Mouse (Mus musculus): ENCODE results near the gene Snx8.
"Not testable (repeated sequence)": the region's sequence is repeated elsewhere in the genome, so short reads cannot be mapped to it uniquely, and the experiment has no call there.

Gene Snx8

DNA sequence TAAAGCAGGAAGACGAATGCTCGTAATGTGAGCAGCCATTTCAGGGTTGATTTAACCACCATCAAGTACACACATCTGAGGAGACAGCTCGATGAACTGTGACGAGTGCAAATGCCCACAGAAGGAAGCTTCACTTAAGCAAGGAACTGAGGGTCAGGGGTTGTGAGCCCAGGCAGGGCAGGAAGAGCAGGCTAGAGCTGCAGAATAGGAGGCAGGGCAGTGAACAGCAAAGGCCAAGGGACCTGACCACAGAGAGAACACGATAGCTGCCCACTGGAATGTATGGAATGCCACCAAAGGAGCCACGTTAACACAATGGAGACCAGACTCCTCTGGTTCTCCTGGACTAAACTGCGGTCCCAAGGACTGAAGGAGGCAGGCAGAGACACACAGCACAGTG lies 5.5 kb downstream of the Snx8 start:
- no peak for DNase-seq (ENCODE audit: low read depth)

DNA sequence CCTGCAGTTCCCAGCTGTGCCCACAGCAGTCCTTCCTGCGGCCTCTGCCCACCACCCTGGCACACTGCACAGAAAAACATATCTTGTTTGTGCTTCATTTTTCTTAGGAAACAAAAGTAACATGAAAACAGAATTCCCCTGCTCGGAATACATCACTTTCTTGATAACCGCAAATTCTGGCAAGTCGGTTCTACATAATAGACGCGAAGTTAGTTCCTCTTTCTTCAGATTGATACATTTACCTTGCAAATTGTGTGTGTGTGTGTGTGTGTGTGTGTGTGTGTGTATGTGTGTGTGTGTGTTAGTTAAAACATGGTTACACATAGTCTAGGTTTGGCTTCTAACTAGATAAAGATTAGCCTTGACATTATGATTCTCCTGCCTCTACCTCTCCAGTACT lies 6.4 kb downstream of the Snx8 start:
- DNase-seq (ENCODE audit: low read depth): no peak

DNA sequence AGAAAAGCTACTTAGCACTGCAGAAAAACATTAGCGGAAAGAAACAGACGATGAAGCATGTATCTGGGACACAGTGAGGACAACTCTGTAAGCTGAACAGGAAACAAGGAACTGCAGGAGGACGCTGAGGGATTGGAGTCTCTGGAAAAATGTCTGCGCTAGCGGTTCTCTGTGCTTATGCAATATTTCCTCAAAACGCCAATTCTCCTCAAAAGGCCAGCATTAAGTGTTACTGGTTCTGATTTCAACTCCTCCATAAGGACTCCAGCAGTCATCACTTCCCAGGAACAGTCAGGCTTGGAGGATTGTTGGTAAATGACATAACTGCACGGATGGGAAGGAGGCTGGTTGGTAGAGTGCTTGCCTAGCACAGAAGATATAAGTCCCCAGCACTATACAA lies 7.9 kb downstream of the Snx8 start:
- DNase-seq (ENCODE audit: low read depth): no peak

DNA sequence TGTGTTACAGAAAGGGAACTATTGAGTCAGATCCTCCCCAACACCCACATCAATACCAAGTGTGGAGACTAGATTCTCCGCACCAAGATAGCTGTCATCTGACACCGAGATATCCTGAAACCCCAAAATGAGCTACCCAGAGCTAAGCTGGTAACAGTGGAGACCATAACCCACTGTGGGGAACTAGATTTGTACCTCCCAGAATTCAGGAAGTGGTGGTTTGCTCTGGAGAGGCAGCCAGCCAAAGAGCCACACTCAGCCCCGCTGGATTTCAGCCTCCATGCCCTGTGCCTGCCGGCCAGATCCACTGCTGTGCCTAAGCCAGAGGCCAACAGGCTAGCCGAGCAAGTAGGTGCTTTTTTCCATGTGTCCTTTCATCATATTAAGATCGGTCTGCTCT lies 9.8 kb downstream of the Snx8 start:
- no peak for DNase-seq (ENCODE audit: low read depth)

DNA sequence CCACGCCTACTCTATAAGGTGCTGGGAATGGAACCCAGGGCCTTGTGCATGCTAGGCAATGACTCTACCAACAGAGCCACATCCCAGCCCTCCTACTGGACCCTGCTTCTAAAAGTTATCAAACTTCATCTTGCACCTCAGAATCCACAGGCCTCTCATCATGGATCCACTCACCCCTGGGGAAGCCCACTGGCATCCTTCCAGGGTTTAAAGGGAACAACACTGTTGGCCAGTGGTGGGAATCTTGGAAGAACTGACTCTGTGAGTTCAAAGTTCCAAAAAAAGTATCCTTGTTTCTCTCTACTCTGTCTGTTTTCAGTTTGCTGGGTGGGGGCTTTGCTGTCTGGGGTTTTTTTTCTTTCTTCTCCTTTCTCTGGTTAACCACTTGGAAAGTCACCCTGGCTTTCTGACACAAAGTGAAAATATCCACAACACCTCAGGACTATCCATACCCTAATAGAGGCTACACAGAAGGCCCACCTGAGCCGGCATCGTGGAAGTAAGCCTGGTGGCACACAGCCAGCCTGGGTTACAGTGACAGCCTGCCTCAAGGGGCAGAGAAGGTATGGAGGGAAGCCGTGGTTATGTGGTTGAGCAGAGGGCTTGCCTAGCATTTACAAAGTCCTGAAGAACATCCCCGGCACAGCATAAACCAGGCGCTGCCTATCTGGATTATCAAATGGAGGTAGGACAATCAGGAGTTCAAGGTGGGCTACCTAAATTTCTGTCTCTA lies 10.8 kb downstream of the Snx8 start:
- DNase-seq (ENCODE audit: low read depth): no peak

DNA sequence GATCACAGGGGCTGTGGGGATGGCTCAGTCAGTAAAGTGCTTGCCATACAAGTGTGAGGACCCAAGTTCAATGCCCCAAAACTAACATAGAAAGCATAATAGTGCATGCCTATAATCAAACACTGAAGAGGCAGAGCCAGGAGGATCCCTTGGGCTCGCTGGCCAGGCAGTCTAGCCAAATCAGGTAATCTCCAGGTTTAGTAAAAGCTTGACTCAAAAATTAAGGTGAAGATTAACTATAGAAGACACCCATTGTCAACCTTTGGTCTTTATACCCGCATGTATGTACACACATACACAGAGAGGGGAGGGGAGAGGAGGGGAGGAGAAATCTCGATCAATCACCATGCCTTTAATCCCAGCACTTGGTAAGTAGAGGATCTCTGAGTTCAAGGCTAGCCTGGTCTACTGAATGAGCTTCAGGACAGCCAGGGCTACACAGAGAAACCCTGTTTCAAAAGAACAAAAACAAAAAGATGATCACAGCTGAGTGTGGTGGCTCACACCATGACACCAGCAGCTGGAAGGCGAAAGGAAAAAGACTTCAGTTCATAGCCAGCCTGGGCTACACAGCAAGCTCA lies 13.7 kb downstream of the Snx8 start:
- no peak for DNase-seq (ENCODE audit: low read depth)

DNA sequence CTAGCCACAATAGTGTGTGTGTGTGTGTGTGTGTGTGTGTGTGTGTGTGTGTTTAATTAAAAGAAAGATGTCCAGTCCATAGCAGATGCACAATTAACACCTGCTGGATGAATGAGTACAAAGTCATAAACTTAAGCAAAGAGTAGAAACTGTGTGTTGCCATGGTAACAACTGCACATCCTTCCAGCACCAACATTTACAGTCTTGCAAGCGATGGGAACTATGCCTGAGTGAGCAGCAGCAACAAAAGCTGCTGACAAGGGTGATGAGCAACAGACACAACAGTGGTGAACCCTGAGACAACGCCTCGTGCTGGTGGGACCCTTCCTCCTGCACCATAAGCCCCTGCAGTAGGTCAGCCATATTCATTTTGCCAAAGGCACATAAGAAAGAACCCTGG lies 14.8 kb downstream of the Snx8 start:
- DNase-seq (ENCODE audit: low read depth): no peak

DNA sequence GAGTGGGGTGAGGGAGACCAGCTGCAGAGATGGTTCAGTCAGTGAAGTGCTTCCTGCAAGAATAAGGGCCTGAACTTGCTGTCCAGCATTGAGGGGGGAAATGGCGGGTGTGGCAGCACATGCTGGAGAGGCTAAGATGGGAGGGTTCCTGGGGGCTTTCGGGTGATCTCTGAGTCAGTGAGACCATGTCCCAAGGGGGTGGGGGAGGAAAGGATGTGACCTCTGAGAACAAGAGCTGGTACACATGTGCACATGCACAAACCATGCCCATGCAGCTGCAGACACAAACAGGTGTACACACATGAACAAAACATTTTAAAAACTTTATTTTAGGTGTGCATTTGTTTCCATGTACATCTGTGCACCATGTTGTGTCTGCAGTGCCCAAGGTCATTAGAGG lies 15.4 kb downstream of the Snx8 start:
- DNase-seq (ENCODE audit: low read depth): no peak

DNA sequence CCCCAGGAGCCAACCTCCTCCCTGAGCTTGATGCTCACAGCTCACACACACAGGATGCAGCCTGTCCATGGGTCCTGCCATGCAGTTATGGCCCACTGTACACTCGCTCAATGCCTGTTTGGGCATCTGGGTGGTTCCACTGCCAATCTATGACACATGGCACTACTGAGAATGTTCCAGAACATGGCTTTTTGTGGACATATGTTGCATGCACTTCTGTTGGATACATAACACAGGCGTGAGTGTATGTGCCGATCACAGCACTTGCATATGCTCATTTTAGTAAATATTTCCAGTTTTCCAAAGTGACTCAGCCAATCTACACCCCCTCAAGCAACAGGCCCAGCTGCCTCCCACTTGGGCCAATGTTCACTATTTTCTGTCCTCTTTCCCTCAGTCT lies 17.4 kb downstream of the Snx8 start:
- DNase-seq (ENCODE audit: low read depth): no peak

DNA sequence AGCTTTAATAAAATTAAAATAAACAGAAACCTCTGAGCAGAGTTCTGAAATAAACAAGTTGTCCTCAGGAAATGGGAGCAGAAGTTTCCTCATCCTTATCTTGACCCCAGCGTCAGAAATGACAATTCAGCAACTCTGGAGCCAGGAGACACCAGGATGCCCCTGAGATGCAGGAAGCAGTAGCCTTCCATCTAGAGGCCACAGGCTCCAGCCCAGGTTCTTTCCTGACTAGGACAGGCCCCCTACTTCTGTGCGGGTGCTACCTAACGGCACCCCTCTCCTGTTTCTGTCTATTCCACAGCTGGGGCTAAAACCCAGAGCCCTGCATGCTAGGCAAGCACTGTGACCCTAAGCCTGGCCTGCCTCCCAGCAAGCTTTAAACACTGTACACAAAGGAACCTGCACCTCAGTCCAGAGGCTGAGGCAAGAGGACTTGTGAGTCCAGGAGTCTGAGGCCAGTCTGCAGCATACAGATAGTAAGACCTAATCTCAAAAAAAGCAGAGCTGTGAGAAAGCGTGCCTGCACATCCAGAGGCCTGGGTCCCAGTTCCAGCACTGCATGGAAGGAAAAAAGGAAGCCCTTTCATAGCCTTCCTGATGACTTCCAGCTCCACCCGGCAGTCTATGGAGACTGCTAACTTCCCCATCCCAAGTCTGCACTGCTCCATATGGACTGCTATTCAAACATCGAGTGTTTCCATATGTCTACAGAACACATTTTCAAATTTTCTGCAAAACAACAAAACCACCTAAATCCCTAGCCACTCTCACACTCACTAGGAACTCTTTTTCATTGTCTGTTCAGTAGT lies 18.4 kb downstream of the Snx8 start:
- no peak for DNase-seq (ENCODE audit: low read depth)

DNA sequence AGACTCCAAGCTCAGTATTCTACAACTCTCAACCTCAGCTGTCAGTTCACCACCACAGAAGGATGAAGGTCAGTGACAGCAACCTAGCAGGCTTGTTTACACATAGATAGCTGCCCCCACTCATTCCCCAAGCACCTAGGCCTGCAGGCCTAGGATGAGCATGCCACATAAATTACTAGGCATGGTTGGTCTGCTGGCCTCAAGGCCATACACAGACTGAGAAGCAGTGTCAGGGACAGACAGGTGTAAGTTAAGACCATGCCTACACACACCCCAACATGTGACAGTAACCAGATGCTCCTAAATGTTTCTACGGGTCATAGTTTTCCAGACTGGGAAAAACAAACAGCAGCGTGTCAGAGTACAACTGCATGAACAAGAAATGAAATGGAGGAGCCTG lies 19.6 kb downstream of the Snx8 start:
- DNase-seq (ENCODE audit: low read depth): no peak

DNA sequence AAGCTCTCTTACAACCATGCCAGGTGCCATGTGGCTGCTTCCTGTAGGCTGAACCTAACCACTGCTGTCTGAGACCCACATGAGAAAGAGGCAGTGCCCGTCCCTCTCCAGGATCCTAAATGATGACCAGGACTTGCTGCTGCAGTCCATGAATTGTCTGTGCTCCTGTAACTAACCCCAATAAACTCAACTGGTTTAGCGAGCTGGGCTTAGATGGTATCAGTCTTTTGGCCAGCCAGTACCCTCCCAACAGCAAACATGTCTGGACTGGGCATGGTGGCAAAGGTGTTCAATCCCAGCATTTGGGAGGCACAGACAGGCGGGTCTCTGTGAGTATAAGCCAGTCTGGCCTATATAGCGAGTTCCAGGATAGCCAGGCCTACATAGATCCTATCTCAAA lies 20.1 kb downstream of the Snx8 start:
- DNase-seq (ENCODE audit: low read depth): no peak

DNA sequence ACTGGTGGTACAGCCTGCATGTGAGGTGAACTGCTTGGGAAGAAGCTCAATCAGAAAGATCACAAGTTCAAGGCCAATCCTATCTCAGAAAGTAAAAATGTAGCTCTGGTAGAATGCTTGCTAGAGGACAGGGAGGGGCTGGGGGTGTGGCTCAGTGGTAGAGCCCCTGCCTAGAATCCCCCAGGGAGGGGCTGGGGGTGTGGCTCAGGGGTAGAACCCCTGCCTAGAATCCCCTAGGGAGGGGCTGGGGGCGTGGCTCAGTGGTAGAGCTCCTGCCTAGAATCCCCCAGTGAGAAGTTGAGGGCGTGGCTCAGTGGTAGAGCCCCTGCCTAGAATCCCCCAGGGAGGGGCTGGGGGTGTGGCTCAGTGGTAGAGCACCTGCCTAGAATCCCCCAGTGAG lies 20.9 kb downstream of the Snx8 start:
- not testable (repeated sequence) for DNase-seq (ENCODE audit: low read depth)

DNA sequence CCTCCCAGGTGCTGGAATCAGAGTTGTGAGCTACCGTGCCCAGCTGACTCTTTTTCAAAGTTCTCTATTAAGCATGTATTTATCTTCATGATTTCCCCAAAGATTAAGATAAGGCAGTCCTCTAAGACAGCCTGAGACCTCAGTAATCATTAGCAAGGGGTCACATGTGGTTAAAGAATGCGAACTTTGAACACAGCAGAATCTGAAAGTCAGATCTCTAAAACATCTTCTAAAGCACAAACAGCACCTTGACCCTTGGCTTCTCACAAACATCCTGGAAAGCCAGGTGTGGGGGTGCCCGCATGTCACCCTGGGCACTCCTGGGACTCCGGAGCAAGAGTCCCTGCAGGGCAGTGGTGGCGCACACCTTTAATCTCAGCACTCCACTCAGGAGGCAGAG lies 24.6 kb downstream of the Snx8 start:
- DNase-seq (ENCODE audit: low read depth): no peak

DNA sequence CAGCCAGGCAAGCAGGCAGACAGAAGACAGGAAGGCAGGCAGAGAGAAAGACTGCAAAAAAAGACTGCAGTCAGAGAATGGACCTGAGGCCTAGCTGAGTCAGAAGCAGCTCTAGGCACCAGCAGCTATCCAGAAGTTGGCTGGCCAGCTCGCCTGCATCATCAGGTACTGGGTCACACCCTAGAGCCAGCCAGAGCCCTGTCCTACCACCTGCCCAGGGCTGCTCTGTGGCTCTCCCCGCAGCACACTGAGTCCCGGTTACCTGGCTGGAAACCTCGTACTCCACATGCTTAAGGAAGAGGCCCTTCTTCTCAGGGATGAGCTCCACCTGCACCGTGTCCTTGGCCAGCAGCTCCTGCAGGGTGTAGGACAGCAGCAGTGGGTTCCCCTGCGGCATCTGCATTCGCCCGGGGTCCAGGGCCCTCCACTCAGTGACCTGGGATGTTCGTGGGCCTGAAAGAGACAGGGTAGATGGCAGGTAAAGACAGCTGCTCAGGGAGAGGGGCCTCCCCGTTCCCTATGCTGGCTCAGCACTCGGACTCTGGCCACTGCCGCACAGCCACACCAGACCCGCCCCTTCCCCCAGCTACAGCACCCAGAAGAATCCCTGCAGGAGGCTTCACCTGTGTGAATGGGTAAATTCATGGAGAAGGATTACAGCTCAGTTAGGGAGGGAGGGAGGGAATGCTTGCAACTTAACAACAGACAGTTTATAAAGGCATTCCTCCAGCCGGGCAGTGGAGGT lies 29.0 kb downstream of the Snx8 start:
- DNase-seq (ENCODE audit: low read depth): no peak

DNA sequence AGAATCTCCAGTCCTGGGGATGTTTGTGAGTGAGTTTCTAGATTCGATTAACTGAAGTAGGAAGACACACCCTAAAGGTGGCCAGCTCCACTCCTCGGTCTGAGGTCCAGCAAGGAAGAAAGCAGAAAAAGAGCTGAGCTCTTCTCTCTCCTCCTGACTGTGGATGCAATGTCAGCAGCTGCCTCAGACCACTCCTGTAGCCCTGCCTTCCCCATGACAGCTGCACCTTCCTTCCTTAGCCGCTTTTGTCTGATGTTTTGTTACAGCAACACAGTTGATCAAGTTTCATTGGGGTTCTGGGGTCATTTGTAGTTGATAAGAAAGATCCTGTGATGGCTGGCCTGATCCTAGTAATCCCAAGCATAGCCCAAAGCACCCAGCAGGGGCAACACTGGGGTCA lies 31.6 kb downstream of the Snx8 start:
- no peak for DNase-seq (ENCODE audit: low read depth)

DNA sequence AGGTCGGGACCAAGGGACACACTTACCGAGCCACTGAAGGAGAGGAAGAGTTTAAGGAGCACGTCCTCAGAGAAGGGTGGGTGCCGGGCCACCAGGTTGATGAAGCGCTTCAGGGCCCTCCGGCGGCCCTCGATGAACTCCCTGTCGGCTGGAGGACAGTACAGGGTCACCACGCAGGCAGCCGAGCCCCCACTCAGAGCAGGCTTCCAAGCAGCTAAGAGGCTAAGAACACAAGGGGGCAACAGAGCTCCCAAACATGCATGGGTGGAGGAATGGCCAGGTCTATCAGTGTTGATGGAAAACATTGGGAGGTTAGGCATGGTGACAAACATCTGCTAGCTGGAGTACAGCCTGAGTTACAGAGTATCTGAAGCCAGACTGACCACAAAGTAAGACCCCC lies 33.1 kb downstream of the Snx8 start:
- DNase-seq (ENCODE audit: low read depth): no peak

DNA sequence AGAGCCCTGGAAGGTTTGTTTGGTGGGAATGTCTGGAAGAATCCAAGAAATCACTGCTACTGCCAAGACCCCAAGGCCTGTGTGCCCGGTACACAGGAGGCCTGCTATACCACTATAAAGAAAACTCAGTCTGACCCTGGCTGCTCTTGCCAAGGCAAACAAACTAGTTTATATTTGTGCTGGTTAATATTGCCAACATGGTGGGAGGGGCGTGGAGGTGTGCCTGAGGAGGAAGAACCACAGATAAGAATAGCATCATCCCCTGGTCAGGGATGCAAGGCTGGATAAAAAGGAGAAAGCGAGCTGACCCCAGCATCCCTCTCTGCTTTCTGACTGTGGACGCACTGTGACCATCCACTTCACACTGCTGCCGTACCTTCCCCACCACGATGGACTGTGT lies 36.7 kb downstream of the Snx8 start:
- no peak for DNase-seq (ENCODE audit: low read depth)

DNA sequence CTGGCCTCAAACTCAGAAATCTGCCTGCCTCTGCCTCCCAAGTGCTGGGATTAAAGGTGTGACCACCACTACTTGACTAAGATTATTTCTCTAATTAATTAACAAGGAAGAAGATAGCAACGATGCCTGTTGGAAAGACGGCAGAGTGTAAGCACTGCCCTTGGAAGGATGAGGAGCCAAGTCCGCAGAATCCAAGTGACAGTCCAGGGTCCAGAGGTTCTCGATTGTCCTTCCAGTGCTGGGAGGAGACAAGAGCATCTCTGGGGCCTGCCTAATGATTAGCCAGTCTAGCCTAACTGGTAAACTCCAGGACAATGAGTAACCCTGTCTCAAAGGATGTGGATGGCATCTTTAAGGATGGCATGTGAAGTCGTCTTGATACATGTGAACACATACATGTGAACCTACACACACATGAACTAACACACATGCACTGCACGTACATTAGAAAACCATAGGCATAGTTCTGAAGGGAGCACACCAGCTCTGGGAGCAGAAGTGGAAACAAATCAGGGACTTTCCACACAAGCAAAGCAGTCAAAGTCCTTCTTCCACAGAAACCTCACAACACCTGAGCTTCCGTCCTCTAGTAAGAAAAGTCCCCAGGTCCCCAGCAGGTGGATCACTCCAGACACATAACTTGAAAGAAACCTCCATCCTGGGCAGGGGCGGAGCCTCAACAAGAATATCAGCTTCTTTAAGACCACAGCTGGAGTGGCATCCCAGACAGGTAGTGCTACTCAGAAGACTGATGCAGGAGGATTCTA lies 38.1 kb downstream of the Snx8 start:
- no peak for DNase-seq (ENCODE audit: low read depth)

DNA sequence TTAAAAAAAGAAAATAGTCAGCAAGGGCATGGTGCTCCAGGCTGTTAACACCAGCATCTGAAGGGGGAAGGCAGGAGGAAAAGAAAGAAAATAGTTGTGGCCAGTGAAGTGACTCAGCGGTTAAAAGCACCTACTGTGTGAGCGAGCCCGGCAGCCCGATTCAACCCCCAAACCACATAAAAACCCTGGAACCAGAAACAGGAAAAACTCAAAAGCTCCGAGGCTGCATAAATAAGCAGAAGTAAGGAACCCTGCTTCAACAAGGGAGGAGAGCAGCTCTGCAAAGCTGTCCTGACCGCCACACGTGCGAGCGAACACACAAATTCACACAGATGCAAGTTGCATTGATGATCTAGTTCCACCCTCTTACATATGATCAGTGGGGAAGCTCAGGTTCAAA lies 39.2 kb downstream of the Snx8 start:
- no peak for DNase-seq (ENCODE audit: low read depth)

DNA sequence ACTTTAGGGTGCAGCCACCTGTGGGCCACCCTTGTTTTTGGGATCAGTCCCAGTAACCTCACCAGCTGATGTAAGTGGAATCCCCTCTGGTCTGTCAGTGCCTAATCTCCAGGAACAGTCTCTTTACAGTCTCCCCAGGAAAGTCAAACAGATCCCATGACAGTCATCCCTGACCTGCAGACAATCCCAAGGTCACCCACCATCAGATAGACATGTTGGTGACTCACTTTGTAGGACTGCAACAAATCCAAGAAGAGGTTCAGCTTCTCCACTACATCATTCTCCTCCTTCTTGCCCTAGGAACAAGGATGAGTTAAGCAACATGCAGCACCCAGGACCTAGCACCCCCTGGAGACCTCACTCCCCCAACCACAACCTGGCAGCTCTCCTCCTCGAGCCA lies 43.0 kb downstream of the Snx8 start:
- no peak for DNase-seq (ENCODE audit: low read depth)

DNA sequence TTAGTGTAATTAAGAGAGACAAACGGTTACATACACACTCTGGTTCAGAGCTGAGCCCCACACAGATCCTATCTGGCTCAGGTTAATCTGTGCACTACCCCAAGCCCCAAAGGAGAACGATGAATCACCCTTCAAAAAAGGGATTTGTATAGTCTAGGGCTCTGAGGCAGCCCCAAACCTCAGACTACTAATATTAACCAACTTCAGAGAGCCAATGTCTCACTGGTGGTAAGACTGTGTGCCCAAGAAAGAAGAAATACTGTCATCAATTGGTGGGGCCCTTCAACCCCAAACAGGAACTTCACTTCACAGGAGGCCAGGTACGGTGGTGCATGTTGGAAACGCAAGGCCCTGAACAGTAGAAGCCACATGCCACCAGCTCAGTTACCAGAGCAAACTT lies 43.8 kb downstream of the Snx8 start:
- no peak for DNase-seq (ENCODE audit: low read depth)
